Mouse (Mus musculus) thymus, postnatal 10 days (tissue): ENCODE data around the gene Nbas.
A peak's percentile ranks its signal among the peaks of the same experiment; 100 is the strongest.

Experiments
- DNase-seq, 2 experiments: peaks; one replicate each; pipeline ENCODE4 v3.0.0; 2021; ENCODE audit warnings: low spot score in 2 of 2

Nbas gene

GRCm38 (mm10) chr12:13268826-13269449 is at the start of gene Nbas:
TSS of gene Nbas (plus strand) at chr12:13269133.
- DNase-seq: peak; percentile 63 to 71

DNA sequence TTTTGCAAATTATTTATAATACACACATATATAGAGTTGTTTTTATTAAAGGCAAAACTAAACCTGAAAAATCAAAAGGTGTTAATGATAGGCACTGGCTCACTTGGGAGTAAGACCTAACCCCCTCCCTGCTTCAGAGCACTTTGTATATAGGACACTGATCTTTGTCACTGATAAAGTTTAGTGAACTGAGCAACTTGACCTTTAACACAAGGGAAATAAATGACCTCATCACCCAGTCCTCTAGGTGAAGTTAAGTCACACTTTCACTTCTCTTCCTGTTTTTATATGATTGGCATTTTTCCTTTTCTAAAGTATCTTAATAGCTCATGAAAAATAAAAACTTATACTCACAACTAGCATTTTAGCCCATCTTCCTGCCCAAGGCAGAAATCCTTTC is 26.5 kb upstream of the Nbas start:
- DNase-seq: no peak

DNA sequence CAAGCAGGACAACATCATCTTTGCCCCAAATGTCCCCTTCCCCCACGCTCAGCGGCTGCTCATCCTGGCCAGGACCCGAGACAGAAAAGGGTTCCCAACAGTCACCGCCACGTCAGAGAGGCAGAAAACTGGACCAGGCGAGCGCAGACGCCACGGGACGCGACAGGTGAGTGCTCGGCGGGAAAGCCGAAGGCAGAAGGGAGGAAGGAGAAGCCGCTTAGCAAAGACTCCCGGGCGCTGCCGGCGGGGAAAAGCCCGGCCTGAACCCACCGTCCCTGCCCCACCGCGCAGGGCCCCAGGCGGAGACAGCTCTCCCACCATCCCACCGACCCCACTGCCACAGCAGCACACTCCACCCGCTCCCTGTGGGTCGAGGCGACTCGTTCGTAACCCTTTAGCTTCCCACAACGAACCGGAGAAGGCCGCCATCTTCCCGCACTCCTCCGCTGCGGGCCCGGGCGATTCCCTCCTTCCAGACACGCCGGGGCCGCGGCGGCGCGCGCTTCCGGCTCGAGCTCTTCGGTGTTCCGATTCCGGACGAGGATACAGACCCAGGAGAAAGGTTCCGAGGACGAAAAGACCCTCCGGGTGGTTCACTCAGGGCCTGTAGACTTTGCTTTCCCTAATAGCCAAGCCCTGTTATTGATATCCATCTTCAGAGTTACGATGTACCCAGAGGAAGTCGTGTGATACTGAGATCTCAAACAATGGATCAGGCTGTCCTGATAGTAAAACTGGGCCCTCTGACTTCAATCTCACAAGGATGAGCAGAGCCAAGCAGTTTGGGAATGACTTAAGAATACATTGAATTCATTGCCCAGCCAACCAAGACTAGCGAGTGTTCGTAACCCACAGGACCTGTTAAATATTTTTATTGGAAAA is 20.0 kb upstream of the Nbas start, which contains the start of gene Ddx1:
Ddx1 (minus strand) TSS at position 523 of the 882 bp plus-strand sequence.
- DNase-seq: peak; percentile 56 to 72

DNA sequence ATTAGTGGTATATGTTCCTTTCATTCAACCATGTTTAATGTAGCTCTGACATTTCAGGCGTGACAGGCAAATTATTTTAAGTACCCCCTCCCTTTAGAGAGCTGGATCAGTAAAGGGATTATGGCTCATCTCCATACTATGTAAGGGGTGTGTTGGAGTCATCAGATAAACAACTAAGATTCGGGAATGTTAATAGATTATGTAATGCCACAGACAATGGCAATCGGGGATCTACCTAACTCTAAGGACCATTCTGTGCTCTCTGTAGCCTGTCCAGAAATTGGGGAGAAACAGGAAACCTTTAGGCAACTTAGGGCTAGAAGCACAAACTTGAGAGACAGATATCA is 19.4 kb upstream of the Nbas start:
- no peak for DNase-seq

DNA sequence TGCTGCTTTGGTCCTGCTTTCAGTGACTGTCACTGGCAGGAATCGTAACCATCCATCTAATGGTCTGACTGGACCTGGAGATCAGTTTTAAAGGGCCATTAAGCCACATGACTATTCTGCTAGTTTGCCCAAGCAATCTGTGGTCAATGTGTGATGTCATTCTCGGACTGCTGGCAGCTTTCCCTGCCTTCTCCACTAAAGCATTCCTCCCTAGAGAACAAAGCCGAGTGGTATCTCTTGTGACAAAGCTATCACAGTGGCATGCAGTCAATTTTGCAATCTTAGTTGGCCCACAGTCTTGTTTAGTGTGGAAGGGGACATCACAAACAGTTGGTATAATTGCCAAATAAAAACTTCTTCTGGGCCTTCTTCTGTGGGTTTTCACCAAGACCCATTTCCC is 13.9 kb upstream of the Nbas start:
- DNase-seq: no peak

- DNase-seq: no peak
Measured at GRCm38 (mm10) chr12:13255701-13256100, 13.2 kb upstream of the Nbas start.

GRCm38 (mm10) chr12:13268412-13268811 is 521 bp upstream of the Nbas start:
- no peak for DNase-seq

DNA sequence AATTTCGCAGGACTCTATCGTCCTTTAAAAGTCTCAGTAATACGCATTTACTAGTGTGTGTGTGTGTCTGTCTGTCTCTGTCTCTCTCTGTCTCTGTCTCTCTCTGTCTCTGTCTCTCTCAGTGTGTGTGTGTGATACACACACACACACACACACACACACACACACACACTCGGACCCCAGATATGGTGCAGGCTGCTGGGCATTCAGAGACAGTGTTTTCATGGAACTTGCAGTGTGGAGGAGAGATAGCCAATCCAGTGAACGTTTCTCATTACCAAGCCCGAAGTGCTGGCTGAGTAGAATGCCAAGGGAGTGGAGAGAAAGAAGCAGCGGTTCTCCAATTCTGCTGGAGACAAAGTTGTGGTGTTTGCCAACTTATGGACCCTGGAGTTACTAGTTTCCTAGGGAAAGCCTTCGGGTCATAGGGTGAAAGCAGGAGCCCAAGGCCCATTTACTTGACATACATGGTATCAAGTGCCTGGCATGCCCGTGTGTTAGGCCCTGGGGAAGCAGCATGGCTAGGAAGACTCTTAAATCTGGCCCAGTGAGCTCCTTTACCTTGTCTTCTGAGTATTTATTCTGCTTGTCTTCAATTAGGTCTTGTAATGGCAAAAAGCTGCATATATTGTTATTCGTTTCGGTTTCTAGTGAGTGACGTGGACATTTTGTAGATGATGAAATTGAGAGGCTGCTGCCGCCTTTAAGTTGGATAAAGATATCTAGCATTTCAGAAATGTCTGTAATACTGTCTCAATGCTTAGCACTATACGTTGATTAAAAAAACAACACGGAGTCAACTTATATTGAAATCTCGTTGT is 847 bp downstream of the Nbas start:
- no peak for DNase-seq

DNA sequence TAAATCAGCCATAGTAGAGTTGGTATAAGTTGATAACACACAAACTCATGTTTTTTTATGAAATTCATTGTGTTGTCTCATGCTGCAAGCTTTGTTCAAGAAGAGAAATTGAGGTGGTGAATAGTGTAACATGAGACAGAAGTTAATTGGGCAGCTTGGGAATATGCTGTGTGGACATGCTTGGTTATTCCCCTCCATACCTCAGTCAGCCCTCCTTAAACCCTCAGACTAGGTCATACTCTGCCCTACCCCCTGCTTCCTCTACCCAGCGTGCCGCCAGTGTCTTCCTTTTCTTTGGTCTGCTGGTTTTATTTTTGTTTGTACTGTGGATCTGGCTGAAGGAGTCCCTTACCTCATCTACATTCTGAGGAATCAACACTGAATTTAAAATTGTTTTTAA is 22.5 kb downstream of the Nbas start:
- no peak for DNase-seq

DNA sequence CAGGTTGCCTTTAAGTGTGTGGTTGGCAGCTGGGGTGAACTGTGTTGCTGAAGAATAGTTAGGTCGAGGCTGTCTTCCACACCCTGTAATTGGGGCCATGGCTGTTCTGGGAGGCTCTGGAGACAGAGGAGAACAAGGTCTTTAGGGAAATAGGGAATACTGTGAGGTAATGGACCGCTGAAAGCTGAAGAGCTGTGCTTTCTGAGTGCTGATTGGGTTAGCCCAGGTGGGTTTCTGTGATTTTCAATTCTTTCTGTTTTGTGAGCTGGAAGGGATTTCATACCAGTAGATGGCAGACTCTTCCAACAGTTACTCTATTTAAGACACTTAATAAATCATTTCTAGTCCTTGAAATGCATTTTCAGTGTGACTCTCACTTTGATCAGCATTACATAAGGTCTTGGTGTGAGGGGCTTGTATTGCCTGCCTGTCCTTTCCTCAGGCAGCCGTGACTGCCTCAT is 24.5 kb downstream of the Nbas start:
- no peak for DNase-seq

DNA sequence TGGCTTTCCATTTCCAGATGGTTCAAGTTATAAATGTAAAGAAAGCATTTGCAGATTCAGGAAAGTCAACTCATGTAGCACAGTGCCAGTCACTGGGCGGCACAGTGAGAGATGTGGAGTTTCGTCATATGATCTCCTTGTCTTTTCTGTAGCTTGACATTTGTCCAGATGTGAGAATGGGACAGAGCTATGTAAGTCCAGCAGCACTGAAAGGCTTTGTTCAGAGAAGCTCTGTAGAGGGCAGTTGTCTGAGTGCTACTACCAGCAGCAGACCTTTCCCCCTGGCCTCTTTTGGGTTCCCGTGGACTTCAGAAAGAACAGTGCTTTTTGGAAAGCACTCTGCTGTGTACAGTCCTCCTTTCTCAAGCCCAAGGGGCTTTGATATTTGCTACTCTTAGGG is 34.1 kb downstream of the Nbas start:
- DNase-seq: no peak

GRCm38 (mm10) chr12:13313966-13314365 is 45.0 kb downstream of the Nbas start:
- no peak for DNase-seq

DNA sequence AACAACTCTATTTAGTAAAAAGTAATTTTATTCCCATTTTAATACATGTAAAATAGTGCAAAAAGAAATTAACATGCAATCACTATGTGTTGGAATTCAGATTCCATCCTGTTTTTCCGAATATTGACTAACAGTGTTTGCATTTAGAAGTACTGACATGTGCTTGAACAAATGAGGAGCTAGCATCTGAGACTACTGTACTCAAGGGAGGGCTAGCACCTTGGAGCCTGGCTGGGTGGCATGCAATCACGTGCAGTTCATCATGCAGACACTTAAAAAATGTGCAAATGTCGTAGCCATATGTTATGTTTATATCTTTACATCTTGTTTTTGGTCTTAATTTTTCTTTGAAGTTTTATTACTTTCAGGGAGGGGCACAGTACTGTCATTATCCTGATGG is 45.5 kb downstream of the Nbas start:
- no peak for DNase-seq

DNA sequence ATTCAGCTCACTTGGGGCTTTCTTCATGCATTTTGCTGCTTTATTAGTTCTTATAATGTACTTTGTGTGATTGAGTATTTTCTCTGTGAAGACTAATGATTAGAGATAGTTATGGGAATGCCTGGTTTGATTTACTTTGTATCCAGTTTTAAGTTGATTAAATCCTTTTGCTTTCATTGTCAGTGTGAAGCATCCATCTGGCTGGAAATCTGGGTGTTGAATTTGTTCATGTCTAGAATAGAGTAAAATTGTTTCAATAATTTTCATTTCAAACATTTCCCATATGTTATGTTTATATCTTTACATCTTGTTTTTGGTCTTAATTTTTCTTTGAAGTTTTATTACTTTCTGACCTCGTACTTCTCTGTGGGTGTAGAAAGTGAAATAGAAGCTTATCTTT is 46.1 kb downstream of the Nbas start:
- DNase-seq: no peak

DNA sequence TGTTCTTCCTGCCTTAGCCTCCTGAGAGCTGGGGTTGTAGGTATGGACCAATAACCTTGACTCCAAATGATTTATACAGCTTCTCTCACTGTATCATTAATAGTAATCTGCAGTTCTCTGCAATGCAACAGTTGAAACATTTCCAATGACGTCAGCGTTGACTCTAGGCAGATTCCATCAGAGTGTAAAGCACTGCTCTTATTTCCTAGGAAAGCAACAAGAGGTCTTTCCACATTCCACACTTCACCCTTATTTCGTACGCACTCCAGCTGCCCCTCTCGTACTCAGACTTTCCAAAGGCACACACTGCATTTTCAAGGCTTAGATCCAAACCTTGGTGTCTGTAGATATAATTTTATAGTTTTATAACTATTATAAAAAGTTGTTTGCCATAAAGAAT is 73.6 kb downstream of the Nbas start:
- DNase-seq: no peak

DNA sequence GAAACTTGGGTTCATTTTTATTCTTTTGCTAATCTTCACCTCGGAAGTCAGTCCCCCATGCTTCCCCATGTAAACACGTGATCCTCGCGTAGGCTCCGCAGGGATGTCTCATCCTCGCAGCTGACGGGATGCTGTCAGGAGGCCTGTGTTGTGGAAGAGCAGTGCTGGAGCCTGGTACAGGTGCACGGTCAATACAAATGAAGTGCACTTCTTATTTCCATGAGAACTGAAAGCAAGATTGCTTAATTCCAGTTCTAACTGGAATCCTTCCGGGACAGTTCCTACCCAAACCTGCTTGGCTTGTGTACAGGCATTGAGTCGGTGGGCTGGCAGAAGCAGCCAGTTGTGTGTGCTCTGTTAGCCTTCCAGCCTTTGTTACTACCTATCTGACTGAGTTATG is 87.3 kb downstream of the Nbas start:
- no peak for DNase-seq

DNA sequence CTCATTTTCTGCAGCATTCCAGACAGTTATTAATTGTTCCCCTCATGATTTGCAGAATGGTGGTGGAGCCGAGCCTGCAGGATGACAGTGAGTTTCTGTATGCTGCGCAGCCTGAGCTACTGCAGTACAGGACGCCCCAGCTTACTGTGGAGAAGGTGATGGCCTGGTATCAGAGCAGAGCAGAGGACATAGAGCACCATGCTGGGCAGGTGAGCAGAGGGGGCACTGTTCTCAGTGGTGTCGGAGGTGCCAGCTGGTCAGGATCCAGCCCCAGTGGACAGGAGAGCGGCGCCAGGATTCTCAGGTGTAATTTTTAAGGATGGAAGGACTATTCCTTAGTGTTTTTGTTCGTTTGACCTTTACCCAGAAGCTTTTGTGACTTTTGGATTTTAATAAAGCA is 87.8 kb downstream of the Nbas start:
- DNase-seq: no peak

- DNase-seq: no peak
Measured at GRCm38 (mm10) chr12:13357229-13357628, 88.3 kb downstream of the Nbas start.

GRCm38 (mm10) chr12:13358849-13359248 is 89.9 kb downstream of the Nbas start:
- no peak for DNase-seq

- DNase-seq: no peak
Measured at GRCm38 (mm10) chr12:13360183-13360811, 91.4 kb downstream of the Nbas start.

DNA sequence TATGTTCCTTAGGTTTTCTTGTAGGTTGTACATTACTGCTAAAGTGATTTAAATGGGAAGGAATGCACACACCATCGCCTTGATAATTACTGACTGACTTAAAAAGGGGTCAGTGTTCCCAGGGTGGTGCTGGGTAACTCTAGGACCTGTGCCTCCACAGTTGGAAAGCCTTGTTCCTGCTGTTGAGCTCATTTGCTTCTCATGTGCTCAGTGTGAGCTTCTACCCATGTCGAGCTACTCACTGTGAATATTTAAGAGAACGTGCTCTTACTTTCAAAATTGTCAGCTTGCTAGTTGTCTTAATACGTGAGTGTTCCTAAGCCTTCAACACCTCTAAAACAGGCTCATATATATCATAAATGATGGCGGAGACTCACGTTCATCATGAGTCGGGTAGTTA is 112.6 kb downstream of the Nbas start:
- no peak for DNase-seq

- no peak for DNase-seq
Measured at GRCm38 (mm10) chr12:13382046-13382445, 113.1 kb downstream of the Nbas start.
